Mouse (Mus musculus) midbrain, embryonic 10.5 days (tissue): ENCODE measurements around the gene Slc1a5. TPM values are rescaled to one million over a fixed set of nuclear protein-coding genes. Genes with fewer than 3 reads are reported as not detected.

Experiments
- DNase-seq: peaks from one replicate; pipeline ENCODE4 v3.0.0-alpha.2; 2017; ENCODE audit warnings: low spot score
- H3K27ac ChIP-seq: fragments of 300-500 bp; sonication (generic); replicated peaks from 2 replicates; pipeline ENCODE4 v1.5.1; 2016; ENCODE audit warnings: mild to moderate bottlenecking
- H3K27me3 ChIP-seq: fragments of 300-500 bp; sonication (generic); 2 replicates; pipeline ENCODE4 v1.6.1; 2016; ENCODE audit warnings: low read depth, mild to moderate bottlenecking; ENCODE audit not compliant: poor library complexity, severe bottlenecking
- H3K36me3 ChIP-seq: fragments of 300-500 bp; sonication (generic); 2 replicates; pipeline ENCODE4 v1.6.1; 2016; ENCODE audit warnings: mild to moderate bottlenecking, moderate library complexity
- H3K4me1 ChIP-seq: fragments of 300-500 bp; sonication (generic); 2 replicates; pipeline ENCODE4 v1.6.1; 2016
- H3K4me3 ChIP-seq: fragments of 300-500 bp; sonication (generic); 2 replicates; pipeline ENCODE4 v1.5.1; 2016; ENCODE audit warnings: mild to moderate bottlenecking, moderate library complexity
- H3K9me3 ChIP-seq: fragments of 300-500 bp; sonication (generic); replicated peaks from 2 replicates; pipeline ENCODE4 v1.6.1; 2016; ENCODE audit warnings: mild to moderate bottlenecking
- WGBS: fragments of 180-500 bp; shearing (Covaris S2); methylation state at CpG from one replicate; pipeline ENCODE4 v1.1.7; 2016; 5-methylcytosine and 5-hydroxymethylcytosine counted together
- polyA plus RNA-seq: library from polyadenylated mRNA; unstranded; fragments of >200 nt; fragmentation: Nextera tagmentation; extraction: Ambion mirVana; gene quantifications from 2 replicates; pipeline ENCODE4 v1.2.1, GENCODE M21; 2016

Slc1a5 gene
- polyA plus RNA-seq, 1 experiment from 2014 or later = 40.4 TPM

GRCm38 (mm10) chr7:16846775-16847174 is 65.6 kb downstream of the Slc1a5 start:
- Histone ChIP-seq H3K27ac (no peak overlapping the region), H3K27me3 (peaks cover 15% of the 10 kb centered on the region; the same call in 1 of the 2 replicates), H3K4me3 (no peak overlapping the region), H3K9me3 (no peaks in the 10 kb centered on the region), H3K36me3 (peaks cover 48% of the 10 kb centered on the region), H3K4me1 (peaks cover 39% of the 10 kb centered on the region)
- DNase-seq = no peak
- 95% methylated on average over 5 of the region's 5 CpGs for WGBS

- peaks cover 52% of the 10 kb centered on the region for H3K36me3 ChIP-seq
- no peak for DNase-seq
- H3K27ac ChIP-seq = no peak overlapping the region
- no peaks in the 10 kb centered on the region for H3K9me3 ChIP-seq
- peaks cover 31% of the 10 kb centered on the region for H3K4me1 ChIP-seq
- WGBS = 88% methylated on average over 19 of the region's 19 CpGs
- H3K4me3 ChIP-seq = no peak overlapping the region
- peaks cover 15% of the 10 kb centered on the region; the same call in 1 of the 2 replicates for H3K27me3 ChIP-seq
These were observed 66.4 kb downstream of the Slc1a5 start for GRCm38 (mm10) chr7:16847507-16847906.

Other genes with a start within 250 kb of the Slc1a5 start
- gene Arhgap35, start 166.3 kb upstream of the Slc1a5 start, polyA plus RNA-seq = 25.4 and 31.0 TPM in 2 replicates
- 0.10 TPM in 1 of 2 replicates, not detected in the other for gene Ceacam15, start 105.6 kb upstream of the Slc1a5 start, polyA plus RNA-seq
- gene Ceacam9, start 59.4 kb upstream of the Slc1a5 start, polyA plus RNA-seq = not detected in 2 replicates
- 278 and 281 TPM in 2 replicates for gene Ap2s1, start 42.9 kb upstream of the Slc1a5 start, polyA plus RNA-seq
- 108 and 137 TPM in 2 replicates for gene Strn4, start 34.5 kb downstream of the Slc1a5 start, polyA plus RNA-seq
- 28.3 and 32.9 TPM in 2 replicates for gene Fkrp, start 35.4 kb downstream of the Slc1a5 start, polyA plus RNA-seq
- gene Prkd2, start 61.6 kb downstream of the Slc1a5 start, polyA plus RNA-seq = 11.1 and 11.8 TPM in 2 replicates
- gene Dact3, start 94.0 kb downstream of the Slc1a5 start, polyA plus RNA-seq = 1.9 and 2.2 TPM in 2 replicates
- 5.4 and 8.5 TPM in 2 replicates for gene Gng8, start 110.4 kb downstream of the Slc1a5 start, polyA plus RNA-seq
- gene Ptgir, start 125.2 kb downstream of the Slc1a5 start, polyA plus RNA-seq = 0.17 and 0.56 TPM in 2 replicates
- 174 and 180 TPM in 2 replicates for gene Calm3, start 142.8 kb downstream of the Slc1a5 start, polyA plus RNA-seq
- gene Pnmal2, start 163.3 kb downstream of the Slc1a5 start, polyA plus RNA-seq = 4.1 and 11.7 TPM in 2 replicates
- gene Pnmal1, start 178.3 kb downstream of the Slc1a5 start, polyA plus RNA-seq = 9.8 and 17.4 TPM in 2 replicates
- gene Gm42372, start 201.7 kb downstream of the Slc1a5 start, polyA plus RNA-seq = 1.3 TPM in 2 replicates
- gene Ccdc8, start 211.4 kb downstream of the Slc1a5 start, polyA plus RNA-seq = 8.7 and 9.0 TPM in 2 replicates
- gene Ppp5c, start 246.6 kb downstream of the Slc1a5 start, polyA plus RNA-seq = 135 and 142 TPM in 2 replicates